Comparison of ENCODE assay signal across 35 mouse cellular contexts in genomic region chr11:50393306-50393705, GRCm38 (mm10). TPM values are rescaled to one million over a fixed set of nuclear protein-coding genes. Genes with fewer than 3 reads are reported as not detected.
"Had no signal": no experiment of that assay in that cellular context is flagged by ENCODE, and none has a peak within 500 bp of the region (broad histone marks: within the 10 kb centered on the region; RNA-seq: fewer than 3 reads in every experiment).

No protein-coding gene starts in this region.

- H3K4me1 ChIP-seq: embryonic facial prominence, embryonic 10.5 days; embryonic facial prominence, embryonic 12.5 days; embryonic facial prominence, embryonic 13.5 days; embryonic facial prominence, embryonic 15.5 days; forebrain, embryonic 10.5 days; forebrain, embryonic 13.5 days; forebrain, embryonic 15.5 days had no signal

- ATAC-seq: forebrain, embryonic 13.5 days; forebrain, embryonic 14.5 days; forebrain, embryonic 15.5 days; forebrain, embryonic 16.5 days; forebrain, postnatal 0 days had no signal

- H3K9me3 ChIP-seq: embryonic facial prominence, embryonic 10.5 days; embryonic facial prominence, embryonic 12.5 days; embryonic facial prominence, embryonic 13.5 days; embryonic facial prominence, embryonic 15.5 days; forebrain, embryonic 10.5 days; forebrain, embryonic 13.5 days; forebrain, embryonic 15.5 days had no signal

- H3K27ac ChIP-seq: embryonic facial prominence, embryonic 10.5 days; embryonic facial prominence, embryonic 12.5 days; embryonic facial prominence, embryonic 13.5 days; embryonic facial prominence, embryonic 15.5 days; forebrain, embryonic 10.5 days; forebrain, embryonic 13.5 days; forebrain, embryonic 15.5 days; gastrocnemius, adult 2 months; heart, adult 2 months had no signal

- H3K4me3 ChIP-seq: embryonic facial prominence, embryonic 10.5 days; embryonic facial prominence, embryonic 12.5 days; embryonic facial prominence, embryonic 13.5 days; embryonic facial prominence, embryonic 15.5 days; erythroblast, embryonic 14.5 days; forebrain, embryonic 10.5 days; forebrain, embryonic 13.5 days; forebrain, embryonic 15.5 days; gastrocnemius, adult 2 months; heart, adult 2 months had no signal

- H3K27me3 ChIP-seq: embryonic facial prominence, embryonic 12.5 days; embryonic facial prominence, embryonic 13.5 days; embryonic facial prominence, embryonic 15.5 days; forebrain, embryonic 13.5 days; forebrain, embryonic 15.5 days had no signal

- DNase-seq: cerebellum, adult 18-20 months; cerebellum, adult 2 months; cerebellum, adult 8-10 months; cerebellum, adult 9-10 months; cerebellum, adult 9-11 months; cerebellum, postnatal 10 days; cerebellum, postnatal 14 days; cerebellum, postnatal 25 days; cerebellum, postnatal 36 days; embryo, embryonic 11 days; forebrain, postnatal 0 days; gastrocnemius, adult 2 months; gastrocnemius, postnatal 10 days; gastrocnemius, postnatal 14 days; gastrocnemius, postnatal 25 days; gastrocnemius, postnatal 36 days; heart, adult 18-20 months; heart, adult 2 months had no signal

- H3K9ac ChIP-seq: embryonic facial prominence, embryonic 12.5 days; embryonic facial prominence, embryonic 13.5 days; embryonic facial prominence, embryonic 15.5 days; forebrain, embryonic 13.5 days; forebrain, embryonic 15.5 days; forebrain, postnatal 0 days had no signal

- H3K4me2 ChIP-seq: embryonic facial prominence, embryonic 12.5 days; embryonic facial prominence, embryonic 13.5 days; embryonic facial prominence, embryonic 15.5 days; forebrain, embryonic 13.5 days; forebrain, embryonic 15.5 days had no signal

RNA-seq across cellular contexts. Expression of gene Cby3, which starts 39.0 kb away (rescaled TPM):
- total RNA-seq: common myeloid progenitor, adult 5-6 weeks; forebrain, postnatal 0 days; gastrocnemius, adult 18-20 months; gastrocnemius, adult 2 months; gastrocnemius, adult 8-10 months; gastrocnemius, postnatal 10 days; gastrocnemius, postnatal 14 days; gastrocnemius, postnatal 25 days; gastrocnemius, postnatal 36 days; gastrocnemius, postnatal 4 days; granulocyte monocyte progenitor cell, adult 5-6 weeks; heart, adult 18-20 months; heart, adult 2 months; heart, adult 8-10 months had no signal
- polyA plus RNA-seq: embryonic facial prominence, embryonic 11.5 days; erythroblast, embryonic 14.5 days had no signal
